Mouse (Mus musculus): ENCODE measurements around the gene Garem2.

Gene Garem2

DNA sequence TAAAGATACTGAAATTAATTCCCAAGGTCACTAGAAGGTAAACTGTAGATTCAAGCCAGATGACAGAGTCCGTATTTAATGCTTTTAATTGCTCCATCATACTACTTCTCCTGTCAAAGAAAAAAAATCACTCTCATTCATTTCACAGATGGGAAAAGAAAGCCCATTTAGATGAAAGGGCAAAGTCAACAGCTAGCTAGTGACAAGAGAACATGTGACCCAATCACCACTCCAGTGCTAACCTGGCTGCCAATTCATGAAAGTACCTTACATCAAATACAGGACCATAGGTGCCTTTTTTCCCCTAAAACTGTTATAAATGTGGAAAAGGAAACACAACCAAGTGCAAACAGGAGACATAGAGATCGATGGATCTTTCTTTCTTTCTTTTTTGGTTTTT, 48.3 kb downstream of the Garem2 start:
- DNase-seq (ENCODE audit: extremely low read depth, low read depth): no peak

DNA sequence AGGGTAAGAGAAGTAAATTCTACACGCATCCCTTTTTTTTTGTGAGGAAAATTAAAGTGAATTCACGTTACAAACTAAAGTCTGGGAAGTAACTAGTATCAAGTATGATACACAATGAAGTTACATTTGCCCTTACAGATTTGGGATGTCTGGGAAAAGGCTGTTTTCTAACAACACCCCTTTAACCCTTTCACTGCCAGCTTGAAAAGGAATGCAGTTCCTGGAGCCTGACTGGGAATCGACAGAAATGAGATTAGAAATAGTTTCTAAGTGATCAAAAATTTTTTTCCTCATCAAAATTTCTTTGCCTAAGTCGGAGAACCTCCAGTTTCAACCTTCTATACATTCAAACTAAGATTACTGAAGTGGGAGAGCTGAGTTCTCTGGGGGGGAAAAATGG, 49.1 kb downstream of the Garem2 start:
- no peak for DNase-seq (ENCODE audit: extremely low read depth, low read depth)

DNA sequence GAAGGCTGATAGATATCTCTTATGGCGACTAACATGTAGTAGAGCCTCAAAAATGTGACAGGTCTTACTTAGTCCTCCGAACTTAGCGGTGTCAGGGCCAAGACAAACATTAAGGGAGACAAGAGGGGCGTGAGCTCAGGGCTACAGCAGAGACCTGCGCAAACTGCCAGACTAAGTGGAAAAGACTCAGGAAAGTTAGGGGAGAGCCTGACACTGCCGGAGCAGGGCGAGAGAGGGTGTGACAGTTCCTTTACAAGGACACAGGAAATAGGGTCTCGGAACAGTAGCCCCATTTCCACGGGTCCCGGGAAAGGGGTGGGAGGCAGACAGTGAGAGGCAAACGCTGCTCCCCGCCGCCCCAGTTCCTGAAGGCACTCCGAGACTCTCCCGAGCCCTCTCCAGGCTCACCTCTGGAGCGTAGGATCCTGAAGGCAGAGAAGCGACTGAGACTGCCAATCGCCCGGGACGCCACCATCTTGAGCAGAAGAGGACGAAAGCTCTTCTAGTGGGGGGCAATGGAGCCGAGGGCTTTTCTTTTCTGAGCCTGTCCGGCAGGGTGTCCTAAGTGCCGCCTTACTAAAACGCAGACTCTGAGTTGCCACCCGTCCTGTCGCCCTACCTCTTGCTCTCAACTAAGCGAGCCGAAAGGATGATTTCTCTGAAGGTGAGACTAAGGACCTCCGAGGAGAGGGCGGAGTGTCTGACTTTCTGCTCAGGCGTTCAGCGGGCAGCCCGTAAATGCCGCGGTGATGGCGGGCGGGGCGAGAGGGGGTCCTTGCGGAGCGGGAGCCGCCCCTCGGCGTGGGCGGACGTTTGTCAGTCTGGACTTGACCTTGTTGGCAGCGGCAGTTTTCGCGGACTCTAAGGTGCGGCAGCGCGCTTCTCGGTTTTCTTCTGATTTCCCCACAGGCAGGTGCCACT, 49.8 kb downstream of the Garem2 start, which contains the start of the genes Hadha and Hadhb:
Gene Hadha (minus strand): TSS at position 689 of the 921 bp plus-strand sequence.
Gene Hadhb (plus strand): TSS at position 775 of the 921 bp plus-strand sequence.
- peak; percentile 89 for DNase-seq (ENCODE audit: extremely low read depth, low read depth)

DNA sequence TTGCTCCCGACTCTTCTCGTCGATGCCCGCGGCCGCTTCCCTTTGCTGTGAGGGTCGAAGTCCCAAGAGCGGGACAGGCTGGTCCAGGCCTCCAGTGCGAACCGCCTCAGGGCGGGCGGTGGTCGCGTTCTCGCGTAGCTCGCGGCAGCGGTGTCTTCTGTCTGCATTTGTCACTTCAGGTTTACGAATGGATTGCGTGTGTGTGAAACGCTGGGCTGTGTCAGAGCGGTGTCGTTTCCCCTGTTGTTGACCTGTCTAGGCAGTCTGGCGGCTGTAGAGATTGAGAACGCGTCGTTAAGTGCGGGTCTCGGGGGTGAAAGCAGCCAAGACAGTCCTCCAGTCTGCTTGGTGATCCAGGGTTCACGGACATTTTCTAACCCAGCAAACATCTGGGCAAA, 50.4 kb downstream of the Garem2 start:
- DNase-seq (ENCODE audit: extremely low read depth, low read depth): peak; percentile 55

DNA sequence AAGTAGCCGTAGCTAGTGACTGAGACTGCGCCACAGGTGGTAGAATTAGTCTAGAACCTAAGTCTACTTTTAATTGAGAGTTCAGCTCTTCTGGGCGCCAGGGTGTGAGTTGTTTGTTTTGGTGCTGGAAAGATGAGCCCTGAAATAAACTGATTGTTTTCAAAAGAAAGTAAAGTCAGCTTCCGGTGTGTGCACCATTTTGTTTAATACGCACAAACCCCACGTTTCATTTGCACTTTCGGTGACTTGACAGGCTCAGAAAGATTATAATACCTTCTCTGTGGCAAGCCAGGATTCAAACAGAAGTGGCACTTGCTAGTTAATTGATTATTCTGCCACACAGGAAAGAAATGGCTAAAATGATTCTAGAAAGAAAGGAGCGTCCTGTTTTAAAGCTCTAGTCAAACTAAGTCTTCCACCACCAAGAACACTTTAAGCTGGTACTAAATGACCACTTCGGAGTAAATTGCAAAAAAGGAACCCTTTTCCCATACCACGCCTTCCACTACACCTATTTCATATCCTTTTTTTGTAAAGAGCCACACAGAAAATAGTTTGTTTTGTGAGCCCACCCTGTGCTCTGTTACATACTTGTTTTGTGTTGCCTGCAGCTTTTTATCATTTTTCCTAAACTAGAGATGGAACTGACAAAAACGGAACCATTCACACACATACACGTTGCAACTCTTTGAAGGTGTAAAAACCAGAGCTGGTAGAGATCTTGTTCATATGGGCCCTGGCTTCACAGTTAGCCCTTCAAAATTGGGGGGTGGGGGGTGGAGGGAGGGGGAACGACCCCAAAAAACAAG, 51.1 kb downstream of the Garem2 start:
- peak; percentile 50 for DNase-seq (ENCODE audit: extremely low read depth, low read depth)

DNA sequence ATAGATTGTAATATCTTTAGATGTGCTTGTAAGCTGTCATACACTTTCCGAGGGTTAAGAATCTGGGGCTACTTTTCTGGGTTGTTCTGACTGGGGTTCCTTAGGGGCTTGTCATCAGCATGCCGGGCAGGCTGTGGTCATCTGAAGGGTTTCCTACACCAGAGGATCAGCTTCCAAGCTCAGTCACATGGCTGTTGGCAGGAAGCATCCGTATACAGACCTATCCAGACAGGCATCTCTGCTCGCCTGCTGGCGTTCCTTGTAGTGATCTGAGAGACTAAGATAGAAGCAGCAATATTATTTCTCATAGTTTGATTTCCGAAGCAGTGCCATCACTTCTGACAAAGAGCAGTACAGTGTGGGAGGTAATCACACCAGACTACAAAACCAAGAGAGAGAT, 54.6 kb downstream of the Garem2 start:
- no peak for DNase-seq (ENCODE audit: extremely low read depth, low read depth)

DNA sequence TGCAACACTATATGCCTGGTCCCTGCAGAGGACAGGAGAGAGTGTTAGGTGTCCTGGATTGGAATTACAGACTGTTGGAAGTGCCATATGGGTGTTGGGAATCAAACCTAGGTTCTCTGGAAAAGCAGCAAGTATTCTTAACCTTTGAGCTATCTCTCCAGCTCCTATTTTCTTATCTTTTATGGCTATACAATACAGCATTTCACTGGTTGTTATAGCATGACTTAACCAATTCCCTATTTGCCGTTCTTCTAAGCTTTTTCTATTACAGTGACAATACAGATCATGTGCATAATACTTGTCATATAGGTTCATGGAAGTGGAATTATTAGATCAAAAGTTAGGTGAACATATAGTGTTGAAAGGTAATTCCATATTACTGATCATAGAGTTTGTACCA, 56.9 kb downstream of the Garem2 start:
- DNase-seq (ENCODE audit: extremely low read depth, low read depth): no peak

DNA sequence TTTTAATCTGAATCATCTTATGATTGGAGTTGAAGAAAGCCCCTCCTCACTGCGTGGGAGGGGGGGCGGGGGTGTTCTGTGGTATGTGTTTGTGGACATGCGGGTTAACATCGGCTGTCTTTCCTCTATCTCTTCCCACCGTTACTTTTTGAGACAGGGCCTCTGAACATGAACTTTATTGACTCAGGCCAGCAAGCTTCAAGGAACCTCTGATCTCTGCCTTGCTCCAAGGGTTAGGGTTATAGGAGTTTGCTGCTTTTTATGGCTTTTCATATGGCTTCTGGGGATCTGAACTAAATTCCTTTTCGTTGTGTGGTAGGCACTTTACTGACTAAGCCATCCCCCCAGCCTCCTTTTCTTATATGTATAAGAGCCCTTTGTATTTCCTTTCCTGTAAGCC, 57.4 kb downstream of the Garem2 start:
- DNase-seq (ENCODE audit: extremely low read depth, low read depth): no peak

DNA sequence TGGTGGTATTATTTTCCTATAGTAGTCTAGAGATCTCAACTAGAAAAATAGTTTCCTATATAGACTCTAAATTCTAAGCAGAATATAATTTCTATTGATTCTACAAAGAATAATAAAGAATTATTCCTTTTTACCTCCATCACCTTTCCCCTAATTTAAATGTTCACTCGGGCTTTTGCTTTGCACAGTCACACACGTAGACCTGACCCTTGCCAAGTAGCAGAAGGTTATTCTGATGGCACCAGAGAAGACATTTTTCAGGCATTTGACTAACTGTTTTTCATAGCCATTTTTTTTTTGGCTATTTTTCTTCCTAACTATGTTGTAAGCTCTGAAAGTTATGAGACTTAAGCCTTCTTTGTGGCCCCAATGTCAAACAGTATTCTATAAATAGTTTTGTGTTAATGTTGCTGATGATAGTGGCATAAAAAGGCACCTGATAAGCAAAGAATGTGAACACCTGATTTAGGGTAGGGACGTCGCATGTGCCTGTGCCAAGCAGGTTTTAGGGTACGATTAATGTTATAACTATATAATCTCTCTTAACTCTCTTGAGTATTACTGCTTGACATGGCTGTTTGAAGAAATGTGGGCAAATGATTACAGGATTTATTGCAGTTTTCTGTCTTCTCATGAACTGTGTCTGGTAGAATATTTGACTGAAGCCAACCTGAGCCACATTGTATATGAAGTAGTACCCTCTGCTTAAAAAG, 60.4 kb downstream of the Garem2 start:
- no peak for DNase-seq (ENCODE audit: extremely low read depth, low read depth)

All from MEL-GATA-1-ER (cell line).